Mouse (Mus musculus): ENCODE measurements around the gene Odf2l. TPM values are rescaled to one million over a fixed set of nuclear protein-coding genes. Genes with fewer than 3 reads are reported as not detected.
A peak's percentile ranks its signal among the peaks of the same experiment; 100 is the strongest.

The Odf2l gene
- polyA plus RNA-seq, 2 experiments, result 16.1 to 23.5 TPM

- Histone ChIP-seq H3K9me3 (ENCODE audit: control insufficient read depth, low read length) (no peaks in the 10 kb centered on the region), H3K27me3 (ENCODE audit: control insufficient read depth, insufficient read depth, low read length) (no peaks in the 10 kb centered on the region), H3K36me3 (ENCODE audit: control insufficient read depth, insufficient read depth, low read length) (peaks cover 33% of the 10 kb centered on the region), H3K4me1 (ENCODE audit: control insufficient read depth, insufficient read depth, low read length) (no peaks in the 10 kb centered on the region), H3K9ac (ENCODE audit: low read depth, low read length, severe bottlenecking) (no peak overlapping the region), H3K27ac (replicated peaks; ENCODE audit: low read depth, low read length) (no peak overlapping the region), H3K4me2 (replicated peaks; ENCODE audit: low read depth, low read length, severe bottlenecking) (no peak overlapping the region), H3K4me3 (replicated peaks; ENCODE audit: low read length) (no peak overlapping the region)
- ATAC-seq (ENCODE audit: low FRiP score, low read depth), result no peak
- DNase-seq (ENCODE audit: low spot score), result peak; percentile 87
- 28% methylated on average over 3 of the region's 3 CpGs for WGBS
- no peak for TF ChIP-seq POLR2A (IDR thresholded peaks at IDR 0.05; ENCODE audit: borderline replicate concordance, extremely low read depth, insufficient read depth, insufficient read length)
Measured at GRCm38 (mm10) chr3:145131210-145131868, 13.0 kb downstream of the Odf2l start.

- Histone ChIP-seq H3K9ac (ENCODE audit: low read depth, low read length, severe bottlenecking) (no peak overlapping the region), H3K27me3 (ENCODE audit: control insufficient read depth, insufficient read depth, low read length) (no peaks in the 10 kb centered on the region), H3K4me3 (replicated peaks; ENCODE audit: low read length) (no peak overlapping the region), H3K4me2 (replicated peaks; ENCODE audit: low read depth, low read length, severe bottlenecking) (no peak overlapping the region), H3K27ac (replicated peaks; ENCODE audit: low read depth, low read length) (no peak overlapping the region), H3K4me1 (ENCODE audit: control insufficient read depth, insufficient read depth, low read length) (no peaks in the 10 kb centered on the region), H3K9me3 (ENCODE audit: control insufficient read depth, low read length) (no peaks in the 10 kb centered on the region), H3K36me3 (ENCODE audit: control insufficient read depth, insufficient read depth, low read length) (peaks cover 4% of the 10 kb centered on the region)
- TF ChIP-seq POLR2A (IDR thresholded peaks at IDR 0.05; ENCODE audit: borderline replicate concordance, extremely low read depth, insufficient read depth, insufficient read length), result no peak
- WGBS, result 84% methylated on average over 4 of the region's 4 CpGs
- DNase-seq (ENCODE audit: low spot score), result no peak
- no peak for ATAC-seq (ENCODE audit: low FRiP score, low read depth)
Measured at GRCm38 (mm10) chr3:145140236-145140635, 21.8 kb downstream of the Odf2l start.

GRCm38 (mm10) chr3:145142925-145143324, 24.5 kb downstream of the Odf2l start:
- Histone ChIP-seq H3K36me3 (ENCODE audit: control insufficient read depth, insufficient read depth, low read length) (peaks cover 2% of the 10 kb centered on the region; the same call in 1 of the 2 replicates), H3K4me3 (replicated peaks; ENCODE audit: low read length) (no peak overlapping the region), H3K4me1 (ENCODE audit: control insufficient read depth, insufficient read depth, low read length) (no peaks in the 10 kb centered on the region), H3K27me3 (ENCODE audit: control insufficient read depth, insufficient read depth, low read length) (no peaks in the 10 kb centered on the region), H3K4me2 (replicated peaks; ENCODE audit: low read depth, low read length, severe bottlenecking) (no peak overlapping the region), H3K27ac (replicated peaks; ENCODE audit: low read depth, low read length) (no peak overlapping the region), H3K9me3 (ENCODE audit: control insufficient read depth, low read length) (no peaks in the 10 kb centered on the region), H3K9ac (ENCODE audit: low read depth, low read length, severe bottlenecking) (no peak overlapping the region)
- ATAC-seq (ENCODE audit: low FRiP score, low read depth), result no peak
- no peak for TF ChIP-seq POLR2A (IDR thresholded peaks at IDR 0.05; ENCODE audit: borderline replicate concordance, extremely low read depth, insufficient read depth, insufficient read length)
- DNase-seq (ENCODE audit: low spot score), result no peak

- no peaks in the 10 kb centered on the region for H3K4me1 ChIP-seq (ENCODE audit: control insufficient read depth, insufficient read depth, low read length)
- H3K4me3 ChIP-seq (replicated peaks; ENCODE audit: low read length), result no peak overlapping the region
- H3K4me2 ChIP-seq (replicated peaks; ENCODE audit: low read depth, low read length, severe bottlenecking), result no peak overlapping the region
- TF ChIP-seq POLR2A (IDR thresholded peaks at IDR 0.05; ENCODE audit: borderline replicate concordance, extremely low read depth, insufficient read depth, insufficient read length), result no peak
- no peaks in the 10 kb centered on the region for H3K9me3 ChIP-seq (ENCODE audit: control insufficient read depth, low read length)
- no peak overlapping the region for H3K27ac ChIP-seq (replicated peaks; ENCODE audit: low read depth, low read length)
- ATAC-seq (ENCODE audit: low FRiP score, low read depth) (no peak), DNase-seq (ENCODE audit: low spot score) (no peak)
- no peak overlapping the region for H3K9ac ChIP-seq (ENCODE audit: low read depth, low read length, severe bottlenecking)
- peaks cover 2% of the 10 kb centered on the region; the same call in 1 of the 2 replicates for H3K36me3 ChIP-seq (ENCODE audit: control insufficient read depth, insufficient read depth, low read length)
- WGBS, result 86% methylated on average over 10 of the region's 10 CpGs
- no peaks in the 10 kb centered on the region for H3K27me3 ChIP-seq (ENCODE audit: control insufficient read depth, insufficient read depth, low read length)
Measured at GRCm38 (mm10) chr3:145143856-145144255, 25.5 kb downstream of the Odf2l start.

- Histone ChIP-seq H3K36me3 (ENCODE audit: control insufficient read depth, insufficient read depth, low read length) (peaks cover 5% of the 10 kb centered on the region; the same call in 1 of the 2 replicates), H3K27me3 (ENCODE audit: control insufficient read depth, insufficient read depth, low read length) (no peaks in the 10 kb centered on the region), H3K9me3 (ENCODE audit: control insufficient read depth, low read length) (no peaks in the 10 kb centered on the region), H3K4me3 (replicated peaks; ENCODE audit: low read length) (no peak overlapping the region), H3K9ac (ENCODE audit: low read depth, low read length, severe bottlenecking) (no peak overlapping the region), H3K4me2 (replicated peaks; ENCODE audit: low read depth, low read length, severe bottlenecking) (no peak overlapping the region), H3K4me1 (ENCODE audit: control insufficient read depth, insufficient read depth, low read length) (no peaks in the 10 kb centered on the region), H3K27ac (replicated peaks; ENCODE audit: low read depth, low read length) (no peak overlapping the region)
- no peak for ATAC-seq (ENCODE audit: low FRiP score, low read depth)
- TF ChIP-seq POLR2A (IDR thresholded peaks at IDR 0.05; ENCODE audit: borderline replicate concordance, extremely low read depth, insufficient read depth, insufficient read length), result no peak
- no peak for DNase-seq (ENCODE audit: low spot score)
- WGBS, result 92% methylated on average over 9 of the region's 9 CpGs
Measured at GRCm38 (mm10) chr3:145146871-145147270, 28.5 kb downstream of the Odf2l start.

Data from limb, embryonic 14.5 days (tissue).